ENCODE assay signal across 12 mouse cellular contexts in genomic region chr12:117736928-117737327, GRCm38 (mm10).
DNase-seq lines count a peak whose midpoint lies in the region; ATAC-seq lines count a peak whose summit lies in the region.
"Had no signal": no experiment of that assay in that cellular context is flagged by ENCODE, and none has a peak within 500 bp of the region (broad histone marks: within the 10 kb centered on the region; RNA-seq: fewer than 3 reads in every experiment).

No protein-coding gene starts in this region.

- DNase-seq in frontal cortex, adult 2 months (ENCODE audit: extremely low spot score in 1 of 2, low spot score in 1 of 2) = no peak
- DNase-seq in retina, postnatal 1 day = peak; percentile 51
- no peak for DNase-seq in retina, embryonic 14.5 days (ENCODE audit: low spot score)
- DNase-seq in mesoderm, embryonic 11.5 days (ENCODE audit: low read depth, low spot score) = peak; percentile 50
- no peak for DNase-seq in urinary bladder, postnatal 36 days (ENCODE audit: low spot score in 2 of 2)
- no peak for DNase-seq in spleen, postnatal 4 days (ENCODE audit: low spot score in 2 of 2)
- no peak for DNase-seq in gastrocnemius, postnatal 4 days (ENCODE audit: low spot score in 2 of 2)
- DNase-seq: kidney, postnatal 25 days; lung, postnatal 10 days; right cerebral cortex, adult 18-20 months had no signal

- ATAC-seq in frontal cortex, adult (ENCODE audit: low TSS enrichment) = peak; percentile 68
- ATAC-seq: intestine, embryonic 16.5 days had no signal

Comparison
In these comparisons a context has a peak if more than half of its experiments do, and no peak if none do; other contexts are left out.
1. DNase-seq: peak in retina, postnatal 1 day (single experiment) and mesoderm, embryonic 11.5 days (single experiment); none in frontal cortex, adult 2 months (0 of 2), retina, embryonic 14.5 days (single experiment), urinary bladder, postnatal 36 days (0 of 2), spleen, postnatal 4 days (0 of 2) and gastrocnemius, postnatal 4 days (0 of 2).